Mouse (Mus musculus): ENCODE measurements around the gene Nt5c3. TPM values are rescaled to one million over a fixed set of nuclear protein-coding genes. Genes with fewer than 3 reads are reported as not detected.
"Not testable (repeated sequence)": the region's sequence is repeated elsewhere in the genome, so short reads cannot be mapped to it uniquely, and the experiment has no call there.

Gene Nt5c3
- total RNA-seq, 2 experiments from 2014 or later: 45.0 to 52.5 TPM

DNA sequence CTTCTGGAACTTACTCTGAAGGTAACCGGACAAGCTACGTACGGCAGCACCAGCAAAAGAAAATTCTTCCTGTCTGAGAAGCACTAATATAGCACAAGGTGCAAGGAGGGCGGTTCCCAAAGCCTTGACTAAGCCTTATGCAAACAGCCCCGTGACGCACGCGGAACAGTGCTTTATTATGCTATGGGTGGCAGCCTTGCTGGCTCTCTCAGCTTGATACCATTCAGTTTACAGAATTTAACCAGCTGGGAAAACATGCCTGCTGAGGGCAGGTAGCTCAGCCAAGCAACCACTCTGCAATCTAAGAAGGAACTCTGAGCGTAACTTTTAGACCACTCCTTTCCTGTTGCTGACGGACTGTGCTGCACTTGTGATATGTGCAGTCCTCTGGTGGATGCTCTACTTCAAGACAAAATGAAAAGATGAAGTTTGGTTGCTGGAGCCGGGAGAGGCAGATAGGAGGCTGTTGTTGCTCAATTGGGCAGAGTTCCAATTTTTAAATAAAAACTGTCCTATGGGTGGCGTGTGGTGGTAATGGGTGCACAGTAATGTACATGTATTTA, 21.8 kb downstream of the Nt5c3 start:
- no peak for TF ChIP-seq CTCF (IDR thresholded peaks at IDR 0.05)
- Histone ChIP-seq H3K27ac (peak overlapping the region; percentile 89), H3K4me3 (peak overlapping the region; percentile 75)
- intact Hi-C loops (cut with DNase I): no loop called here
- DNase-seq: peak; percentile 82

DNA sequence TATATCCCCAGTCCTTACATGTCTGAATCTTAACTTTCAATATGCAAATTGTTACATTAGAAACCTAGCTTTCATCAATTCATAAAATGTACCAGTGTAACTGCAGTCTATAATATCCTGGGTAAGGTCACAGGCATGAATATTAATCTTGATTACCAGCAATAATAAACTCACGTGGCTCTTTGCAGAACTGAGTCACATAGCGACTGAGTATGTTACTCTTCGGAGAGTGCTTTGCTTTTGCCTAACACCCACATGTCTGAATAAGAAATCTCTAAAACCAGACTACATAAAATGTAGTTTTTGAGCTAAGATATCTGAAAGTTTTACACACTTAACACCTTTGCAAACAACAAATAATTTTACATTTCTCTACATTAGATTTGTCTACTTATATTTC, 22.4 kb downstream of the Nt5c3 start:
- TF ChIP-seq CTCF (IDR thresholded peaks at IDR 0.05): no peak
- no peak for DNase-seq
- intact Hi-C loops (cut with DNase I): no loop called here
- peak overlapping the region; percentile 89 for H3K27ac ChIP-seq
- H3K4me3 ChIP-seq: peak overlapping the region; percentile 75

DNA sequence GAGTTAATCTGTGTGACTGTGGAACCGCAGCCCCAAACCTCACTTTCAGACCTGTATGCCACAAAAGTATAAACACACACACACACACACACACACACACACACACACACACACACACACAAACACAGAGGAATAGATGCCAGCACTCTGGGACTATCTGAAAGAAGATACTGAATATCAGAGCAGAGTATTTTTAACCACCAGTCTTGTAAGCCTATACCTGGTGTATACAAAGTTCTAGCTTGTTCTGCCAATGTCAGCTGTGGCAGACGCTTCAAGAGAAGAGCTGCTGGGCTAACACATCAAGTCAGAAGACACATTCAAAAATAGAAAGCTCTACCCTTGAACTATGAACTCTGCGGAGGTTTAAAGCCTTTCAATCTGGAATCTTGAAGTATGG, 24.1 kb downstream of the Nt5c3 start:
- intact Hi-C loops (cut with DNase I): no loop called here
- DNase-seq: peak; percentile 66
- peak overlapping the region; percentile 75 for H3K4me3 ChIP-seq
- peak overlapping the region; percentile 89 for H3K27ac ChIP-seq
- no peak for TF ChIP-seq CTCF (IDR thresholded peaks at IDR 0.05)

DNA sequence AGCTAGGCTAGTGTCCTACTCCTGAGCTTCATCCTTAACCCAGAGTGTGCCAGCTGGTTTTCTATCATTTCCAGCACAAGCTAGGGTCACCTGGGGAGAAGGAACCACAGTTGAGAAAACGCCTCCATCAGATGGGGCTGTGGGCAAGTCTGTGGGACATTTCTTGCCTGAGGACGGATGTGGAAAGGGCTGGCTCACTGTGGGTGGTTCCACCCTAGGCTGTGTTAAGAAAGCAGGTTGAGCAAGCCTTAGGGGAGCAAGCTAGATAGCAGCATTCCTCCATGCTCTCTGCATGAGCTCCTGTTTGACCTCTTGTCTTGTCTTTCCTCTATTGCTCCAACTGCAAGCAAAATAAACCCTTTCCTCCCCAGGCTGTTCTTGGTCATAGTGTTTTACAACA, 33.0 kb downstream of the Nt5c3 start:
- no peak overlapping the region for H3K4me3 ChIP-seq
- peak overlapping the region; percentile 9; the same call in 1 of the 2 replicates for H3K27ac ChIP-seq
- intact Hi-C loops (cut with DNase I): no loop called here
- no peak for TF ChIP-seq CTCF (IDR thresholded peaks at IDR 0.05)
- DNase-seq: no peak

DNA sequence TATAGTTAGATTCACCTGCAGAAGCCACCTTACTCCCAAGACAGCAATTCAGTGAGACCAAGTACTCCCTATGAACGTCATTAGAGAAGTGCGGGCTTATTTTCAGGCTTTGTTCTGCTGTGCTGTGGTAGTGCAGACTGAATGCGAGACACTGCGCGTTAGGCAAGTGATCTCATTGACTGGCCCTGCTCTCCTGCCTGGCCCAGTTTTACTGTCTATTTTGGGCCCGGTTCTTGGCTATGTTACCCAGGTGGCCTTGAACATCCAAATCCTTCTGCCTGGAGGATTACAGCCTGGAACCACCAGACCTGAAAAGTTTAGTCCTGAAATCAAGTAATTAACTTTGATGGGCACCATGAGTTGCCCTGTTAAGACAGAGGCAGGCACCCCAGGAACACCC, 35.2 kb downstream of the Nt5c3 start:
- TF ChIP-seq CTCF (IDR thresholded peaks at IDR 0.05): no peak
- intact Hi-C loops (cut with DNase I): no loop called here
- H3K4me3 ChIP-seq: peak overlapping the region; percentile 41
- peak overlapping the region; percentile 81 for H3K27ac ChIP-seq
- peak; percentile 76 for DNase-seq

DNA sequence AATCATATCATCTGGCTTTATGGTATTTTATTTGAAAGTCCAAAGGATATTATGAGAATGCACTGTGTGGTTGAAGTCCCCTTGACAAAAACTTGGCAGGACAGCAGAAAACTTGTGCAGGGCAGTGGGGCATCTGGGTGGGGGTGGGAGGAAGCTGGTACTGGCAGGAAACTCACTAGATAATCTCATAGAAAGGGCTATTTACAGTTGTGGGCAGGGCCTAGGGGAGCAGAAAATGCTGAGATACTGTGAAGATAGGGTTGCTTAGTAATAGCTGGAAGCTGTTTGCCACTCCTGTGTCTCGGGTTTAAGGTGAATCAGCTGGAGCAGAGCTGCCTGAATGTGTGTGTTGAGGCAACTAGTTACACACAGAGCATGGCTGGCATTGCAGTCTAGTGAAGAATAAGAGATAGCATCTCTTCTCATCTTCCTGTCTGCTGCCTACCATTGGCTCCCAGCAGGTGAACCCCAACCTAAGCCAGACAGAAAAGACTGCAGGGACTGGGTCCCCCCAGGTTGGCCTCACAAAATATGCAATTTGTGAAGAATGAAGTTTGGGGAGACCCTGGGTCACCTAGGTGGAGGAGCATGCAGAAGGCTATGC, 44.3 kb downstream of the Nt5c3 start:
- no peak for DNase-seq
- intact Hi-C loops (cut with DNase I): no loop called here
- H3K4me3 ChIP-seq: no peak overlapping the region
- no peak for TF ChIP-seq CTCF (IDR thresholded peaks at IDR 0.05)
- H3K27ac ChIP-seq: no peak overlapping the region

DNA sequence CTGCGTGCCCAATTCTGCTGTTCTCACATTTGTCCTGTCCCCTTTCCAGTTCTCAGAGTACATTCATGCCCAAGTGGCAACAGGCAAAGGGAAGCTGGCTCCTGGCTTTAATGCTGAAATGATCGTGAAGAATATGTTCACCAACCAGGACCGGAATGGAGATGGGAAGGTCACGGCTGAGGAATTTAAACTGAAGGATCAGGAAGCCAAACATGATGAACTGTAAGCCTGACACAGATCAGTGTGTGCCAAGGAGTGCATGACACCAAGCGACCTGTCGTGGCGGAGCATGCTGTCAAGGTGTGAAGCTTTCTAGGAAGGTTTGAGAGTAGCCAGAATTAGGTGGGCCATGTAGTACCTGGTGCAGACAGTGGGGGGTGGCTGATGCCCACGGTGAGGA, 45.7 kb downstream of the Nt5c3 start:
- DNase-seq: no peak
- H3K27ac ChIP-seq: no peak overlapping the region
- H3K4me3 ChIP-seq: no peak overlapping the region
- intact Hi-C loops (cut with DNase I): no loop called here
- peak; percentile 29; the same call in 1 of the 2 replicates for TF ChIP-seq CTCF (IDR thresholded peaks at IDR 0.05)

DNA sequence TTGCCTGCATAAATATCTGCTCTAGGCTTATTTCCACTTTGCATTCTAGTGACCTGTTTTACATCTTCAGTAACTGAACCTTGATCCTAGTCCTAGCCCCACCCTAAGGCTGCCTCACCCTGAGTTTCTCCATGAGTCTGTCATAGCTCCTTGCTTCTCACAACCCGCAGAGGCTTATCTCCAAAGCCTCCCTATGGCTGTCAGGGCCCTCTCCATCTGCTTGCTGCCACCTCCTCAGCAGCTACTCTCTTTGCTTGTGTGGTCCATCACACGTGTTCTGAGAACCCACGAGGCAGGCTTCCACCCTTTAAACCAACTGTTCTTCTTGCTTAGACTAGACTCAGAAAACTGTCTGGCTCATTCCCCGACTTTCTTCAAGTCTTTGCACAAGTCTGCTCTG, 46.9 kb downstream of the Nt5c3 start:
- H3K27ac ChIP-seq: no peak overlapping the region
- DNase-seq: no peak
- intact Hi-C loops (cut with DNase I): no loop called here
- no peak overlapping the region for H3K4me3 ChIP-seq
- no peak for TF ChIP-seq CTCF (IDR thresholded peaks at IDR 0.05)

DNA sequence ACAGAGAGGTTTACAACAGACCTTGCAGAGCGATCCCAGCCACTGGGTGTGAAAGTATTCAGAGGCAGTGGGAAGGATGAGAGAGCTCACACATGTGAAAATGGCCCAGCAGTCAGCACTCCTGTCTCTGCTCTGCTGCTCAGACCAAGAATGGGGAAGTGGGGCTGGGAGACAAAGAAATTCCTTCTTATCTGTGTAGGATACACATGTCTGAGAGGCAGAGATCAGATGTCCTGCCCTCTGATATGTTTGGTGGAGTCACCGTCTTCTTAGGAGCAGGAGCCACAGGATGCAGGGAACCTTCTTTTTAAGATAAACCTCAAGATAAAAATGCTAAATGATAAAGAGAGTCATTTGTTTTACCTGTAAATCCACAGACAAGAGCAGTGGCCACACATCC, 53.7 kb downstream of the Nt5c3 start:
- H3K27ac ChIP-seq: no peak overlapping the region
- no peak overlapping the region for H3K4me3 ChIP-seq
- DNase-seq: no peak
- TF ChIP-seq CTCF (IDR thresholded peaks at IDR 0.05): no peak
- intact Hi-C loops (cut with DNase I): no loop called here

DNA sequence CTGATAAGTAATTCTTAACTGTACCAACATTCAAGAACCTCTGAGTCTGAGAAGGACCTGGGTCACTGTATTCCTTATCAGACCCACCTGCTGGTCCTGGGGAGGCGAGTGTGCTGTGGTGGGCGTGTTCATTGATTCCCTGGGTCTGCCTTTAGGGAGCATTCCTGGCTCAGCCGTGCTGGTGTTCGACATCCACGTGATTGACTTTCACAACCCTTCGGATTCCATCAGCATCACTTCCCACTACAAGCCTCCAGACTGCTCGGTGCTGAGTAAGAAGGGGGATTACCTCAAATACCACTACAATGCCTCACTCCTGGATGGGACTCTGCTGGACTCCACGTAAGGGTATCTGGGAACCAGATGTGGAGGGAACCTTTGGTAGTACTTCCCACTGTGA, 55.2 kb downstream of the Nt5c3 start:
- no peak for TF ChIP-seq CTCF (IDR thresholded peaks at IDR 0.05)
- intact Hi-C loops (cut with DNase I): no loop called here
- no peak for DNase-seq
- H3K27ac ChIP-seq: no peak overlapping the region
- H3K4me3 ChIP-seq: no peak overlapping the region

DNA sequence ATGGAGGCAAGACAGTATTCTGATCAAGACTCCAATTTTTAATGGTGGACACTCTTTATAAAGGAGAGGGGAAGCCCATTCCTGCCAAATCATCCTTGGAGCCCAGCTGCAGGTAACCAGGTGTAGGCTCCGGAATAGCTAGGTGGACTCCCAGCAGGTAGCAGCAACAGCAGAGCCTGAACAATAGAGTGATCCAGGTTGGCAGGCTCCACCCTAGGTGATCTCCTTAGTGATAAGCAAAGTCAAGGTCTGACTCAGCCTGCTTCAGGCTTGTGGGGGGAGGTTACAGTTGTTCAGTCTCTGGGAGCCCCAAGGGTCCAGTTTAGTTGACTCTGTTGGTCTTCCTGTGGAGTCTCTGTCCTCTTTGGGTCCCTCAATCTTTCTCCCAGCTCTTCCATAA, 56.8 kb downstream of the Nt5c3 start:
- H3K27ac ChIP-seq; intact Hi-C loops (cut with DNase I); H3K4me3 ChIP-seq; DNase-seq: not testable (repeated sequence)

DNA sequence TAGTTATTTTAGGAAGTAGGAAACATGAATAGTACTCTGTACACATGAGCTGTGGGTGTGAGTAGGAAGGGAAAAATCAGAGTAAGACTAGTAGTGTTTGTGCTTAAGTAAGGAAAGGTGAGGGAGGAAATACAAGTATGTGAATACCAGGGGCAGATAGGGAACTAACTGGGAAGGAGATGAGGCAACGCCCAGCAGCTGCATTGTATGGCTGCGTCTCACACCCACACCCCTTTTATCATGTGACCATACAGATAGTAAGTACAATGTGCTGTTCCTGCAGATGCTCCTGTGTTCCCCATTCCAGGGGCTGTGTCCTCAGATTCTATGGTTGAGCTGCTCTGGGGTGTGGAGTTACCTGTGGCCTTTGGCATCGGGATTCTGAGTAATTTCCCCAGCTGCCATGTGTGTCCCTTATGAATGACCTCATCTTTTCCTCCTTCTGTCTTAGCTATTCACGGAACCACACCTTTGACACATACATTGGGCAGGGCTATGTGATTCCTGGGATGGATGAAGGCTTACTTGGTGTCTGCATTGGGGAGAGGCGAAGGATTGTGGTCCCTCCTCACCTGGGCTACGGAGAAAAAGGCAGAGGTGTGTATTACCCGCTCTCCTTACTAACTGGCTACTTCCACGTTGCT, 63.4 kb downstream of the Nt5c3 start:
- Histone ChIP-seq H3K27ac (no peak overlapping the region), H3K4me3 (no peak overlapping the region)
- intact Hi-C loops (cut with DNase I): no loop called here
- no peak for DNase-seq
- TF ChIP-seq CTCF (IDR thresholded peaks at IDR 0.05): no peak

DNA sequence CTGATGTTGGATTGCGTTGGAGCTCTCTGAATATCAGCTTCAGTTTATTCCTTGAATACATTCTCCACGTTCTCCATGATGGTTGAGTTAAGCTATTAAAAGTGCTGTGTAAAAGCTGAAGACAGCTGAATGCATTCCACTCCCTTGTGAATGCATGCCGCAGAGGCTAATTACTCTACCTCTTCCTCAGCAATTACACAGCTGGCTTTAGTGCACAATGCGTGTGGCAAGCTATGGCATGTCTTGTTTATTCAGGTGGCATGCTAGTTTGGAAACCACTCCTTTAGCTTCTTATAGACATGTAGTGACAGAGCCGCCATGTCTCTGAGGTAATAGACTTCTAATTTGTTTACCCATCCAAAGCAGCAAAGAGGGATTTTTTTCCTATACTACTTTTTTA, 67.0 kb downstream of the Nt5c3 start:
- no peak for DNase-seq
- no peak overlapping the region for H3K27ac ChIP-seq
- intact Hi-C loops (cut with DNase I): no loop called here
- no peak overlapping the region for H3K4me3 ChIP-seq
- no peak for TF ChIP-seq CTCF (IDR thresholded peaks at IDR 0.05)

DNA sequence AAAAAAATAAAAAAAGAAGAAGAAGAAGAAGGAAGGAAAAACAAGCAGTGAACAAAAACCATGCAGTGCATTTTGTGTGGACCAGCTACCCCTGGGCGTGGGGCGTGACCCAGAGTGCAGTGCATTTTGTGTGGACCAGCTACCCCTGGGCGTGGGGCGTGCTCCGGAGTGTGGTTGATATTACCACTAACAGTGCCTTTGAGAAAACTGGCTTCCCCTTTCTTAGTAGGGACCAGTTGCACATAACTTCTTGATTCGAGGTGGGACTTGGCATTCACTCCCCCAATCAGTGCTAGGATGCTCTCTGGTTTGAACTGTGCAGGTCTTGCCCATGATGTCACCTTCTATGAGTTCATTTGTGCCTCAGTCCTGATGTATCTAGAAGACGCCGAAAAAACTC, 68.9 kb downstream of the Nt5c3 start:
- TF ChIP-seq CTCF (IDR thresholded peaks at IDR 0.05): no peak
- no peak for DNase-seq
- H3K4me3 ChIP-seq: no peak overlapping the region
- no peak overlapping the region for H3K27ac ChIP-seq
- intact Hi-C loops (cut with DNase I): no loop called here

Data from gastrocnemius, adult 2 months (tissue).